Mouse (Mus musculus) forebrain, embryonic 16.5 days (tissue): ENCODE measurements around the gene Lrsam1. TPM values are rescaled to one million over a fixed set of nuclear protein-coding genes. Genes with fewer than 3 reads are reported as not detected.

Source experiments
- ATAC-seq: fragments of 200-750 bp; cut with Nextera tagmentation; 2 replicates; pipeline ENCODE4 v1.8.0; 2017; ENCODE audit warnings: mild to moderate bottlenecking, moderate library complexity
- H3K27ac ChIP-seq: fragments of 300-500 bp; sonication (generic); 2 replicates; pipeline ENCODE4 v1.5.1; 2014; ENCODE audit warnings: low read length, control low read depth
- H3K27me3 ChIP-seq: fragments of 300-500 bp; sonication (generic); replicated peaks from 2 replicates; pipeline ENCODE4 v1.6.1; 2014; ENCODE audit warnings: low read length; ENCODE audit not compliant: control insufficient read depth, insufficient read depth
- H3K36me3 ChIP-seq: fragments of 300-500 bp; sonication (generic); 2 replicates; pipeline ENCODE4 v1.6.1; 2014; ENCODE audit not compliant: control insufficient read depth, insufficient read depth
- H3K4me1 ChIP-seq: fragments of 300-500 bp; sonication (generic); replicated peaks from 2 replicates; pipeline ENCODE4 v1.6.1; 2014; ENCODE audit warnings: low read length; ENCODE audit not compliant: control insufficient read depth, insufficient read depth
- H3K4me2 ChIP-seq: fragments of 300-500 bp; sonication (generic); 2 replicates; pipeline ENCODE4 v1.6.1; 2014; ENCODE audit warnings: mild to moderate bottlenecking, low read length, control low read depth
- H3K4me3 ChIP-seq: fragments of 300-500 bp; sonication (generic); replicated peaks from 2 replicates; pipeline ENCODE4 v1.5.1; 2014; ENCODE audit warnings: mild to moderate bottlenecking, low read length, control low read depth
- H3K9ac ChIP-seq: fragments of 300-500 bp; sonication (generic); replicated peaks from 2 replicates; pipeline ENCODE4 v1.6.1; 2014; ENCODE audit warnings: low read depth, low read length, control low read depth
- H3K9me3 ChIP-seq: fragments of 300-500 bp; sonication (generic); 2 replicates; pipeline ENCODE4 v1.6.1; 2016; ENCODE audit warnings: low read length; ENCODE audit not compliant: control insufficient read depth
- WGBS: fragments of 180-500 bp; shearing (Covaris S2); extraction: QIAGEN DNeasy Blood & Tissue Kit; methylation state at CpG from one replicate; pipeline ENCODE4 v1.1.7; 2014; 5-methylcytosine and 5-hydroxymethylcytosine counted together
- polyA plus RNA-seq: library from polyadenylated mRNA; unstranded; fragments of >200 nt; fragmentation: Nextera tagmentation; extraction: Ambion mirVana; gene quantifications from 2 replicates; pipeline ENCODE4 v1.2.1, GENCODE M21; 2015

The Lrsam1 gene
- polyA plus RNA-seq, 1 experiment from 2014 or later: 21.9 TPM

DNA sequence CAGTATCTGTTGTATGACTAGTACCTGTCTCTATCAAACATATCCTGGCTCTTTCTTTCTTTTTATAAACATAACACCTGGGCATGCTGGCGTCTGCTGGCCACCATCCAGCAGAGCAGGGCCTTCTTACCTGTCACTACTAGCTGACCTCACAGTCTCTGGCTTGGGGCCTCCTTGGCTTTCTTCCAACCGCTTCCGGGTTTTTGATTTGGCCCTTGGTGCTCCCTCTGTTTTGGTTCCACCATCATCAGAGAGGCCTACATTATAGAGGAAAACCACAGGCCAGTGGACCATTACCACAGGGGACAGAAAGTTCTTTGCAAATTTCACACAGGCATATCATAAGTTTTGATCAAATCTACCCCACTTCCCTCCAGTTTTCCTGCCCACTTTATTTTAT is 28.0 kb upstream of the Lrsam1 start:
- H3K4me1 ChIP-seq: no peaks in the 10 kb centered on the region
- H3K27ac ChIP-seq: no peak overlapping the region
- no peak overlapping the region for H3K9ac ChIP-seq
- 69% methylated on average over 3 of the region's 3 CpGs for WGBS
- no peak for ATAC-seq
- no peaks in the 10 kb centered on the region for H3K36me3 ChIP-seq
- H3K4me3 ChIP-seq: no peak overlapping the region
- no peaks in the 10 kb centered on the region for H3K9me3 ChIP-seq
- H3K27me3 ChIP-seq: no peaks in the 10 kb centered on the region
- H3K4me2 ChIP-seq: no peak overlapping the region

DNA sequence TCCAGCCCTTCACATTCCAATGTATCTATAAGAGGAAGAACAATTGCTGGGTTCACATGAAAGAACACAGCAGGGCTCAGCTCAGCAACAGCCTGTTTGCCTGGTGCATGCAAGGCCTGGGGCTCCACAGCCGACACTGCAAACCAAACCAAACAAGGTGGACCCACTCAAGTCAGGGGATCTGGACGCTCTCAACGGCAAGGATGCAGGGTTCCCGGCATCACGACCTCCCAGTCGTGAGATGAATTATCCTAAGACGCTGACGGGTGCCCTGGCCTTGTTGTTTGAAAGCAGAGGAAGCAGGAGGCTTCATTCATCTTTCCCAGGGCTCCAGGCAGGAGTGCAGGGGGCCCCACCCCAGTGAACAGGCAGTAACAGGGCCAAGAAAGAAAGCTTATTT is 24.4 kb upstream of the Lrsam1 start:
- no peaks in the 10 kb centered on the region for H3K27me3 ChIP-seq
- no peak overlapping the region for H3K4me3 ChIP-seq
- H3K9me3 ChIP-seq: no peaks in the 10 kb centered on the region
- H3K27ac ChIP-seq: no peak overlapping the region
- H3K4me2 ChIP-seq: no peak overlapping the region
- H3K4me1 ChIP-seq: peaks cover 6% of the 10 kb centered on the region
- H3K36me3 ChIP-seq: no peaks in the 10 kb centered on the region
- 77% methylated on average over 8 of the region's 8 CpGs for WGBS
- ATAC-seq: no peak
- no peak overlapping the region for H3K9ac ChIP-seq

DNA sequence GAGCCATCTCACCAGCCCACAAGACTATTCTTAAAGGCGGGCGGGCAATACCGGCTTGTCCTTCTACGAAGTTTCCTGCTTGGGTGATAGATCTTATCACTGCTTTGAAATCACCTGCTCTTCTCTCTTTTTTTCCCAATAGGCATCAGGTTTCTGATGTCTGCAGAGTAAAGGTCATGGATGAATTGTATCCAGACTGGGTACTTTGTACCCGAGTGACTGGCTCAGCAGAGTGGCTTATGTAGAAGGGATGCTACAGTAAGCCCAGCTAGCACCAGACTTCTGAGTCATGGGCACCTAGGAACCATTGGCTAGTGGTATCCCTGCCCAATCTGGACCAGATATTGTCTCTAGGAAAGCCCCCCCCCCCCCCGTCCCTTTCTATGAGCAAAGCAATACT is 22.2 kb upstream of the Lrsam1 start:
- Histone ChIP-seq H3K4me1 (peaks cover 14% of the 10 kb centered on the region), H3K9me3 (no peaks in the 10 kb centered on the region), H3K9ac (no peak overlapping the region), H3K4me2 (no peak overlapping the region), H3K36me3 (no peaks in the 10 kb centered on the region), H3K27ac (no peak overlapping the region), H3K4me3 (no peak overlapping the region), H3K27me3 (no peaks in the 10 kb centered on the region)
- no peak for ATAC-seq
- 56% methylated on average over 6 of the region's 6 CpGs for WGBS

DNA sequence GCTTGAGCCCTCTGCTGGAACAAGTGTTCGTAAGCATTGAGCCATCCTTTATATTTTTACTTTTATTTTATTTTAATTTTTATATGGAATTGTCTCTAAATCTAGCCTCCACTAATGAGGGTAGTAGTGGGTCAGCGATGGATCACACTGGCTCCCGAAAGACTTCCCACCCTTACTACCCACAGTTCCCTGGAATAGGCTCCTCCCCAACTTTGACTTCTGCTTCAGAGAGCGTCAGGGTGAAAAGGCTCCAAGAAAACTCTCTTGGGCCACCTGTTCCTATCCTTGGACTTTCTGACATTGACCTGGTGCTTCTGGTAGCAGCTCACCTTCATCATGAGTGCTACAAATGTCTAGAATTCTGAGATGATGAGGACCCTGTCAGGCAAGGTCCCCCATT is 21.3 kb upstream of the Lrsam1 start:
- no peak overlapping the region for H3K9ac ChIP-seq
- no peak overlapping the region for H3K27ac ChIP-seq
- peak overlapping the region; percentile 82; the same call in 1 of the 2 replicates for H3K4me3 ChIP-seq
- H3K4me1 ChIP-seq: peaks cover 14% of the 10 kb centered on the region
- H3K27me3 ChIP-seq: no peaks in the 10 kb centered on the region
- H3K9me3 ChIP-seq: no peaks in the 10 kb centered on the region
- 2% methylated on average over 4 of the region's 4 CpGs for WGBS
- peak overlapping the region; percentile 84 for H3K4me2 ChIP-seq
- ATAC-seq: no peak
- no peaks in the 10 kb centered on the region for H3K36me3 ChIP-seq

DNA sequence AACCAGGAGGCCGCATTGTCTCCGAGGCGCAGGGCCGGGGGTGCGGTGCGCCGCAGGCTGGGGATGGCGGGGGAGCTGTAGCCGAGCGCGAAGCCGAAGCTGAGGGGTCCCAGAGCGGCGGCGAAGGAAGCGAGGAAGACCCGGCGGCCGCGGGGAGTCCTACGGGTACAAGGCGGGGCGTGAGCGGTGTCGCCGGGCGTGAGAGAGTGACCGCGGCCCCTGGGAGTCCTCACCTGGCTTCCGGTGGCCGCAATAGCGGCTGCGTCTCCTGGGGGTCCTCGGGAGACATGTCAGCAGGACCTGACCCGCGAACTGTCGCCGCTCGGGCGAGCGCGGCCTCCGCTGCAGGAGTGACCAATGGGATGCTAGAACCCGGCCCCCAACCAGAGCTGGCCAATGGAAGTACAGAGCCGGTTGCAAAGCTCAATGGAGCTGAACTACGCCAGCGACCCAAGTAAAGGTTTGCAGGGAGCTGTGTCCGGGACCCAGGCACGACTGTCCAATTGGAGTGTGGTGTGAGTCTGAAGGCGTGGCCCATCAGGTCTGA is 20.4 kb upstream of the Lrsam1 start, which contains the start of gene Slc2a8:
TSS of gene Slc2a8 (minus strand) at position 359 of the 547 bp plus-strand sequence.
- H3K9me3 ChIP-seq: no peaks in the 10 kb centered on the region
- peak; percentile 98 for ATAC-seq
- no peaks in the 10 kb centered on the region for H3K27me3 ChIP-seq
- H3K9ac ChIP-seq: peak within 1 kb of the TSS; percentile 84
- peak within 1 kb of the TSS; percentile 84 for H3K4me2 ChIP-seq
- peak within 1 kb of the TSS; percentile 82 for H3K4me3 ChIP-seq
- no peaks in the 10 kb centered on the region for H3K36me3 ChIP-seq
- WGBS: under 1% methylated on average over 50 of the region's 50 CpGs
- H3K27ac ChIP-seq: peak within 1 kb of the TSS; percentile 25
- H3K4me1 ChIP-seq: peaks cover 14% of the 10 kb centered on the region

DNA sequence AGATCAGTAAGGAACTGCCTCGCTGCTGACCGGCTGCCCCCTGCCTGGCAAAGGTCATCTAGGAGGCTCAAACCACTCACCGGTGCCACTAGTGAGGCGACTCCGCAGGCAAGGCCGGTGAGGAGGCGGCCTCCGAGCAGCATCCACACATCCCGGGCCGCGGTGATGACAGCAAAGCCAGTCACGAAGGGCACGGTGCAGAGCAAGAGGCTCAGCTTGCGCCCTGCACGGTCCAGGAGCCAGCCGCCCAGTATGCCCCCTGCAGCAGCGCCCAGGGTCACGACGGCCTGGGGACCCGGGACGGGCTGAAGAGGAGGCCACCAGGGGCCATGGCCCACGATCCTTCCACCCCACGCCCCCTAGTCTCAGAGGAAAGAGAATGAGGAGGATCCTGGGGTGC is 19.9 kb upstream of the Lrsam1 start:
- Histone ChIP-seq H3K9ac (peak overlapping the region; percentile 84), H3K9me3 (no peaks in the 10 kb centered on the region), H3K36me3 (no peaks in the 10 kb centered on the region), H3K4me3 (peak overlapping the region; percentile 82), H3K4me2 (peak overlapping the region; percentile 84), H3K4me1 (peaks cover 14% of the 10 kb centered on the region), H3K27ac (peak overlapping the region; percentile 25), H3K27me3 (no peaks in the 10 kb centered on the region)
- peak; percentile 41 for ATAC-seq
- WGBS: under 1% methylated on average over 23 of the region's 23 CpGs

DNA sequence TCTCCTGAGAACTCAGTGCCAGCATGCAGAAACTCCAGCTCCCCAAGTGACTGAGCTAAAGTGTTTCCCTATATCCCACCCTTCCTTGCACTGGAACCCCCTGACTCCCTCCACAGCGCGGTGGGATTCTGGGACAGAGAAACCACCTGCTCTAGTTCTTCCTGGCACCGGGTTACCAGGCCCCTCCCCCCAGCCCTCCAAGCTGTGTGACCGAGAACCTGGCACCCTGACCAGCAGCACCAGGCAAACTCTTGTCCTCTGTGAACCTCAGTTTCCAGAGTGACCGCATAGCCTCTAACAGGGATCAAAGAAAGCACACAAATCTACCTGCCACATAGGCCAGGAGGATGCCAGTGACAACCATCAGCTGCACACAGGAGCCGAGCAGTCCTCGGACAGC is 18.3 kb upstream of the Lrsam1 start:
- Histone ChIP-seq H3K36me3 (no peaks in the 10 kb centered on the region), H3K4me3 (no peak overlapping the region), H3K27ac (no peak overlapping the region), H3K9ac (no peak overlapping the region), H3K4me1 (peaks cover 14% of the 10 kb centered on the region), H3K9me3 (no peaks in the 10 kb centered on the region), H3K4me2 (no peak overlapping the region), H3K27me3 (no peaks in the 10 kb centered on the region)
- 88% methylated on average over 7 of the region's 7 CpGs for WGBS
- ATAC-seq: no peak

DNA sequence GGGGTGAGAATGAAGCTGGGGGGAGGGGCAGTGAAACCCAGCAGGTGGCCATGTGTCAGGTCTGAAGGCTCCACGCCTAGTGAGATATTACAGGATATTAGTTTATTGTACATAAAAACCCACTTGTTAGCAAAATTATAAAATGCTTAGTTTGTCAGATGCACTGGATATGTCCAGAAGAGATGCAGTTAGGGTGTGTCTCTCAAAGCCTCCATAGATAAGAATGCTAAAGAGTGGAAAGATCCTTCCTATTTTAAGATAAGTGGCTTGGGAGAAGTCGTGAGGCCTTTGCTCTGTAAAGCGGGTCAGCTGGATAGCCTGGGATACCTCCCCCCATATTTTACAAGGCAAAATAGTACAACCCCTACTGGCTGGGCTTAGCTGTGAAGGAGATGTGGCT is 17.3 kb upstream of the Lrsam1 start:
- H3K27ac ChIP-seq: no peak overlapping the region
- H3K4me2 ChIP-seq: no peak overlapping the region
- ATAC-seq: no peak
- H3K4me1 ChIP-seq: peaks cover 14% of the 10 kb centered on the region
- H3K27me3 ChIP-seq: no peaks in the 10 kb centered on the region
- H3K36me3 ChIP-seq: peaks cover 2% of the 10 kb centered on the region; the same call in 1 of the 2 replicates
- no peaks in the 10 kb centered on the region for H3K9me3 ChIP-seq
- no peak overlapping the region for H3K9ac ChIP-seq
- H3K4me3 ChIP-seq: no peak overlapping the region
- 85% methylated on average over 3 of the region's 3 CpGs for WGBS

DNA sequence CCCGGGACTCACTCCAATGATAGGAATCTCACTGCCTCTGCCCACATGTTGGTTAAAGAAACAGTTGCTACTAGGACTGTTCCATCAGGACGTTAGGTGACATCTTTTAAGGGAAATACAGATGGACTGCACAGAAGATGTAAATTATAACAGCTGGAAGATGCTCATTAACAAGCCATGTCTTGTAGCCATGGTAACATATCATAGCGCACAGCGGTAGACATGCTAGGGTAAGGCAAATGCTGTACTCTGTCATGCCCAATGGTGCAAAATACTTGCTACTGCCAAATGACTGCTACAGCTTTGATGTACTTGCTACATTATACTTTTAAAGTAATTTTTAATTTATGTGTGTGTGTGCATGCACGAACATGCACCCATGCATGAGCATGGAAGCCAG is 15.7 kb upstream of the Lrsam1 start:
- Histone ChIP-seq H3K27me3 (no peaks in the 10 kb centered on the region), H3K4me2 (no peak overlapping the region), H3K9ac (no peak overlapping the region), H3K4me1 (peaks cover 14% of the 10 kb centered on the region), H3K9me3 (no peaks in the 10 kb centered on the region), H3K27ac (no peak overlapping the region; the same call in 1 of the 2 replicates), H3K36me3 (peaks cover 2% of the 10 kb centered on the region), H3K4me3 (no peak overlapping the region)
- 73% methylated on average over 5 of the region's 5 CpGs for WGBS
- no peak for ATAC-seq

DNA sequence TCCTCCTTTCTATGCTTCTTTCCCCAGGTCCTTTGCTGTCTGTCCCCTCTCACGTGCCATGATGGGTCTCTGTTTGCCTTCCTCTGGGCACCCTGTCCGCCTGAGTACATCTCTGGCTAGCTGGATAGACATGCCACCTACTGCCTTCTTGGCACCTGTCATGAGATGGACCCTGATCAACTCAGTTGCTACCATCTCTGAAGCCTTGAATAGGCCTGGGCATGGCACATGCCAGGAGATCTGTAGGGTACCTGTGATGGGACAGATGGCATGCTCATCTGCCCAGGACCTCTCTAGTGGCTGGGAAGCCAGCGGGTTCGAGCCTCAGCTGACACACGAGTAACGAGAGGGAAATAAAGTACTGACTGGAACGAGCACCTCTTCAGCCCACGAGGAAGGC is 12.8 kb upstream of the Lrsam1 start:
- no peak overlapping the region for H3K4me2 ChIP-seq
- no peaks in the 10 kb centered on the region for H3K27me3 ChIP-seq
- H3K27ac ChIP-seq: no peak overlapping the region
- H3K9me3 ChIP-seq: no peaks in the 10 kb centered on the region
- H3K4me3 ChIP-seq: no peak overlapping the region
- WGBS: 88% methylated on average over 8 of the region's 8 CpGs
- peaks cover 2% of the 10 kb centered on the region for H3K36me3 ChIP-seq
- no peak overlapping the region for H3K9ac ChIP-seq
- peaks cover 9% of the 10 kb centered on the region for H3K4me1 ChIP-seq
- ATAC-seq: no peak
